Mouse (Mus musculus) intestine, embryonic 14.5 days (tissue): ENCODE results near the gene Osbpl3. TPM values are rescaled to one million over a fixed set of nuclear protein-coding genes. Genes with fewer than 3 reads are reported as not detected.

ENCODE experiments used
- ATAC-seq: fragments of 200-750 bp; cut with Nextera tagmentation; replicated peaks from 2 replicates; pipeline ENCODE4 v1.8.0; 2017; ENCODE audit warnings: low read depth, moderate number of reproducible peaks, moderate TSS enrichment, moderate library complexity; ENCODE audit not compliant: low FRiP score, low TSS enrichment
- DNase-seq: peaks from one replicate; pipeline ENCODE4 v3.0.0-alpha.2; 2018; ENCODE audit warnings: low spot score
- H3K27ac ChIP-seq: fragments of 300-500 bp; sonication (generic); 2 replicates; pipeline ENCODE4 v1.5.1; 2014; ENCODE audit warnings: low read depth, mild to moderate bottlenecking, control low read depth
- H3K27me3 ChIP-seq: fragments of 300-500 bp; sonication (generic); replicated peaks from 2 replicates; pipeline ENCODE4 v1.6.1; 2014; ENCODE audit warnings: low read length, control low read depth; ENCODE audit not compliant: control insufficient read depth, insufficient read depth
- H3K36me3 ChIP-seq: fragments of 300-500 bp; sonication (generic); 2 replicates; pipeline ENCODE4 v1.6.1; 2014; ENCODE audit warnings: low read length, control low read depth; ENCODE audit not compliant: control insufficient read depth, insufficient read depth
- H3K4me1 ChIP-seq: fragments of 300-500 bp; sonication (generic); replicated peaks from 2 replicates; pipeline ENCODE4 v1.6.1; 2014; ENCODE audit warnings: low read length, control low read depth, mixed read lengths; ENCODE audit not compliant: control insufficient read depth, insufficient read depth
- H3K4me2 ChIP-seq: fragments of 300-500 bp; sonication (generic); 2 replicates; pipeline ENCODE4 v1.6.1; 2014; ENCODE audit warnings: low read length
- H3K4me3 ChIP-seq: fragments of 300-500 bp; sonication (generic); 2 replicates; pipeline ENCODE4 v1.5.1; 2014; ENCODE audit warnings: low read depth, low read length, control low read depth, mixed read lengths
- H3K9ac ChIP-seq: fragments of 300-500 bp; sonication (generic); 2 replicates; pipeline ENCODE4 v1.6.1; 2014; ENCODE audit warnings: mild to moderate bottlenecking, low read length
- H3K9me3 ChIP-seq: fragments of 300-500 bp; sonication (generic); 2 replicates; pipeline ENCODE4 v1.6.1; 2016; ENCODE audit warnings: low read length, control low read depth; ENCODE audit not compliant: control insufficient read depth
- WGBS: fragments of 180-500 bp; shearing (Covaris S2); extraction: QIAGEN DNeasy Blood & Tissue Kit; methylation state at CpG from one replicate; pipeline ENCODE4 v1.1.7; 2014; 5-methylcytosine and 5-hydroxymethylcytosine counted together
- polyA plus RNA-seq: library from polyadenylated mRNA; unstranded; fragments of >200 nt; fragmentation: Nextera tagmentation; extraction: Ambion mirVana; gene quantifications from 2 replicates; pipeline ENCODE4 v1.2.1, GENCODE M21; 2014

The Osbpl3 gene
- polyA plus RNA-seq, 1 experiment from 2014 or later: 10.1 TPM

GRCm38 (mm10) chr6:50426571-50426970 is 29.4 kb downstream of the Osbpl3 start:
- no peaks in the 10 kb centered on the region for H3K4me1 ChIP-seq
- H3K4me2 ChIP-seq: no peak overlapping the region
- ATAC-seq (no peak), DNase-seq (no peak)
- H3K27me3 ChIP-seq: no peaks in the 10 kb centered on the region
- 0 out of 2 replicates have a peak, but pooled peaks cover 3% of the 10 kb centered on the region for H3K36me3 ChIP-seq
- H3K9me3 ChIP-seq: no peaks in the 10 kb centered on the region
- H3K27ac ChIP-seq: no peak overlapping the region
- no peak overlapping the region for H3K4me3 ChIP-seq
- no peak overlapping the region for H3K9ac ChIP-seq
- 85% methylated on average over 4 of the region's 4 CpGs for WGBS

DNA sequence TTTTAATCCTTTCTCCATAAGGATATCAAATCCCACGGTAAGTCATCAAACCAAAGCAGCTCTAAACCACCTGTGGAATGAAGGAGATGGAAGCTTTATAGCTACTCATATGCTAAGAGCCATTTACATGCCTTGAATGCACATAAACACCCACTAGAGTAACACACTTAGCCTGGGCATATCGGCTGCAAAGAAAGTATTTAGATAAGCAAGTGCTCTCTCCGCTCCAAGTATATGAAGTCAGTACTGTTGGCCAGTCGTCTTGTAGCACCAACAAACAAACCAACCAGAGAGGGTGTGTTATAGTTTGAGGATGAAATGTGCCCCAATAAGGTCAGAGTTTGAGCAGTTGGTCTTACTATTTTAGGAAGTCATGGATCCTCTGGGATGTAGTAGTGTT is 31.7 kb downstream of the Osbpl3 start:
- DNase-seq: no peak
- Histone ChIP-seq H3K27me3 (no peaks in the 10 kb centered on the region), H3K4me3 (no peak overlapping the region), H3K9ac (no peak overlapping the region), H3K36me3 (no peaks in the 10 kb centered on the region), H3K27ac (no peak overlapping the region), H3K4me1 (no peaks in the 10 kb centered on the region), H3K9me3 (no peaks in the 10 kb centered on the region), H3K4me2 (no peak overlapping the region)
- 81% methylated on average over 4 of the region's 4 CpGs for WGBS
- ATAC-seq: no peak

- H3K27ac ChIP-seq: no peak overlapping the region
- H3K4me3 ChIP-seq: no peak overlapping the region
- no peak overlapping the region for H3K4me2 ChIP-seq
- H3K36me3 ChIP-seq: no peaks in the 10 kb centered on the region
- WGBS: 87% methylated on average over 2 of the region's 2 CpGs
- DNase-seq: no peak
- H3K4me1 ChIP-seq: no peaks in the 10 kb centered on the region
- H3K27me3 ChIP-seq: no peaks in the 10 kb centered on the region
- no peak for ATAC-seq
- no peak overlapping the region for H3K9ac ChIP-seq
- no peaks in the 10 kb centered on the region for H3K9me3 ChIP-seq
These were observed 35.6 kb downstream of the Osbpl3 start for GRCm38 (mm10) chr6:50420413-50420812.

DNA sequence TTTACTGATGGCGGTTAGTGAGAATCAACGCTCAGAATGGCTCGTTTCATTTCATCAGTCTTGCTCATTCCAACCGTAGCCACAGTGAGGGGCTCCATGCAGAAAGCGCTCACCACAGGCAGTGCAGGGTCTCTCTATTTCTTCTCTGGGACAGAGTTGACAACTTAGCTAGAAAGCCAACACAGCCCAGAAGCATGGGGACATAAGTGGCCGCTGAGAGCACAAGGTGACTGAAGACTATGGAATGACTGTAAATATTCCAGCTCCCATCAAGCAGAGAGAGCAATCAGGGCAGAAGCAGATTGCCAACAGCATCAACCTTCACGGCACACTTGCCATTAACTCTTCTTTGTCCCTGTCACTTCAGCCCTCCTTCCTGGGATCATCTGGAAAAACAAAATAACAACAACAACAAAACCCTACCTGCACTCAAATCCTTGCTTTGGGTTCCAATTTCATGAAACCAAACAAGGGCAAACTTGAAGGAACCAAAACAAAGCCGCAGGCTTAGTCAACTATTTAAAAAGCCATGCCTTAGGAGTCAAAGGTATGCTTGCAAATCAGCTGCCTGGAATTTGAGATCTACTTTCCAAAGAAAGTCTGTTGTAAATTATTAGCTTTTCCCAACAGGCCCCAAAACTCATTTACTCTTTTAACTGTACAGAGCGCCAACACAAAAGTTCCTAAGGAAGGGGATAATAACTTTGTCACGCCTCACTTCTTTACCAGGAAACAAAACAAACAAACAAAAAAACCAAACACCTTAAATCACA is 36.3 kb downstream of the Osbpl3 start:
- Histone ChIP-seq H3K27ac (no peak overlapping the region), H3K4me2 (no peak overlapping the region), H3K9me3 (no peaks in the 10 kb centered on the region), H3K36me3 (no peaks in the 10 kb centered on the region), H3K4me3 (no peak overlapping the region), H3K9ac (no peak overlapping the region), H3K27me3 (no peaks in the 10 kb centered on the region), H3K4me1 (no peaks in the 10 kb centered on the region)
- DNase-seq (no peak), ATAC-seq (no peak)
- 84% methylated on average over 10 of the region's 10 CpGs for WGBS

DNA sequence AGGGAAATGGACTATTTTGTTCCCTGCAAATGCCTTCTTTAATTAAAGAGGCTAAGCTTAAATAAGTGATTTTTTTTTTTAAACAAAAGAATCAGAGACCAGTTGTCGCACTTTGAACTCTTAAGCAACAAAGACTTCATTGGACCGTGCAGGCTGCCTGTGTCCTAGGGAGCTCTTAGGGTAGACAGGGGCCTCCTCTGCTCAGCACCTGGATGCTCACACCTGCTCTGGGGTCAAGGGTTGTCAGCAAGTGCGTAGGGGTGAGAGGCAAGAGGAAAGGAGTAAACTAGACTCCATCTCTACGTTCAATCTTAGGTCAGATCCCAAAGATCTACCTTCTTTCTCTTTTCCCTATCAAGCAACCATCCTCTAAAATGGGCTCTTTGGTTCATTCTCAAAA is 37.0 kb downstream of the Osbpl3 start:
- no peak overlapping the region for H3K4me3 ChIP-seq
- WGBS: 89% methylated on average over 4 of the region's 4 CpGs
- no peak for DNase-seq
- H3K4me2 ChIP-seq: no peak overlapping the region
- H3K4me1 ChIP-seq: 0 out of 2 replicates have a peak, but pooled peaks cover 2% of the 10 kb centered on the region
- no peak for ATAC-seq
- no peak overlapping the region for H3K27ac ChIP-seq
- no peaks in the 10 kb centered on the region for H3K36me3 ChIP-seq
- no peaks in the 10 kb centered on the region for H3K27me3 ChIP-seq
- no peak overlapping the region for H3K9ac ChIP-seq
- H3K9me3 ChIP-seq: no peaks in the 10 kb centered on the region

- Histone ChIP-seq H3K4me3 (no peak overlapping the region), H3K9me3 (no peaks in the 10 kb centered on the region), H3K4me2 (no peak overlapping the region), H3K36me3 (no peaks in the 10 kb centered on the region), H3K27me3 (no peaks in the 10 kb centered on the region), H3K27ac (no peak overlapping the region), H3K9ac (no peak overlapping the region), H3K4me1 (peaks cover 8% of the 10 kb centered on the region; the same call in 1 of the 2 replicates)
- DNase-seq: no peak
- ATAC-seq: no peak
- 94% methylated on average over 5 of the region's 5 CpGs for WGBS
These were observed 39.1 kb downstream of the Osbpl3 start for GRCm38 (mm10) chr6:50416854-50417253.

DNA sequence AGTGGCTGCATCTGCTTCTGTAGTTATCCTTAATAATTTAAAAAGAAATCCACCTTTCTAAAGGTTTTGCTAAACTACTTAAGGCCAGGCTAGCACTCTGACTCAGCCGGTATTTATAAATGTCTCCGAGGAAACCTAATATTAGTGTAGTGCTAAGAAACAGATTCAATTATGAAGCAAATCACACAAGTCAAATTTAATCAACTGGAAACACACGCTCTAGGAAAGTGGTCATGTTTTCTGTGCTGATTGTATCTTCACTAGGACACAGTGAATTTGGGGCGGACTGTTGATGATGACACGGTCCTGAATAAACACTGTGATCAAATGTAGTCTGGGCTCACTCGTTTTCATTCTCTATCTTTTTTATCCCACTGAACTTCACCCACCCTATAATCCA is 40.6 kb downstream of the Osbpl3 start:
- WGBS: 69% methylated on average over 6 of the region's 6 CpGs
- Histone ChIP-seq H3K4me1 (peaks cover 9% of the 10 kb centered on the region; the same call in 1 of the 2 replicates), H3K9ac (no peak overlapping the region), H3K4me2 (no peak overlapping the region), H3K36me3 (no peaks in the 10 kb centered on the region), H3K4me3 (no peak overlapping the region), H3K9me3 (no peaks in the 10 kb centered on the region), H3K27ac (no peak overlapping the region), H3K27me3 (no peaks in the 10 kb centered on the region)
- DNase-seq (no peak), ATAC-seq (no peak)

DNA sequence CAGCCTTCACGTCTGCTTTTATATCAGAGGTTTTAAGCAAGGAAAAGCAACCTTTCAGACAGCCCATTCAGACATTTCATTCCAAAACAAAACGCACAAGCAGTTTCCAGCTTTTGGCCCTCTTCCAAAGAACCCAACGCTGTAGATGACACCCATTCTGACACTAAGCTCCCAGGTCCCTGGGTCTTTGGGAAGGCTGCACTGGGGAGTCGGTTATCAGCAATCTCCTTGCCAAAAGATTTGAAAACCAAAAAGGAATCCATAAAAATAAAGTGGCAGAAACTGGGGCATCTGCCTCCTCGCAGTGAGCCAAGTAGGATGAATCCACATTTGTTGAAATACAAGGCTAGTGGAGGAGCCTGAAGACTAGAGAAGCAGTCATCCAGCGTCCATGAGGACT is 41.5 kb downstream of the Osbpl3 start:
- H3K4me1 ChIP-seq: peaks cover 9% of the 10 kb centered on the region; the same call in 1 of the 2 replicates
- no peaks in the 10 kb centered on the region for H3K36me3 ChIP-seq

GRCm38 (mm10) chr6:50413381-50413780 is 42.6 kb downstream of the Osbpl3 start:
- Histone ChIP-seq H3K27me3 (no peaks in the 10 kb centered on the region), H3K4me2 (no peak overlapping the region), H3K9ac (no peak overlapping the region), H3K4me1 (peaks cover 9% of the 10 kb centered on the region; the same call in 1 of the 2 replicates), H3K4me3 (no peak overlapping the region), H3K9me3 (no peaks in the 10 kb centered on the region), H3K27ac (no peak overlapping the region), H3K36me3 (no peaks in the 10 kb centered on the region)
- 91% methylated on average over 1 of the region's 1 CpGs for WGBS
- ATAC-seq (no peak), DNase-seq (no peak)

More for the DNA sequence above, 41.5 kb downstream of the Osbpl3 start:
- Histone ChIP-seq H3K4me3 (no peak overlapping the region), H3K27ac (peak overlapping the region; percentile 22; the same call in 1 of the 2 replicates), H3K9ac (no peak overlapping the region), H3K4me2 (no peak overlapping the region), H3K9me3 (no peaks in the 10 kb centered on the region), H3K27me3 (no peaks in the 10 kb centered on the region)
- DNase-seq (peak; percentile 58), ATAC-seq (no peak)
- 54% methylated on average over 6 of the region's 6 CpGs for WGBS
